Mouse (Mus musculus): ENCODE data around the gene Bsg. TPM values are rescaled to one million over a fixed set of nuclear protein-coding genes. Genes with fewer than 3 reads are reported as not detected.

Bsg gene
- polyA plus RNA-seq, 1 experiment from 2014 or later: 588 TPM

DNA sequence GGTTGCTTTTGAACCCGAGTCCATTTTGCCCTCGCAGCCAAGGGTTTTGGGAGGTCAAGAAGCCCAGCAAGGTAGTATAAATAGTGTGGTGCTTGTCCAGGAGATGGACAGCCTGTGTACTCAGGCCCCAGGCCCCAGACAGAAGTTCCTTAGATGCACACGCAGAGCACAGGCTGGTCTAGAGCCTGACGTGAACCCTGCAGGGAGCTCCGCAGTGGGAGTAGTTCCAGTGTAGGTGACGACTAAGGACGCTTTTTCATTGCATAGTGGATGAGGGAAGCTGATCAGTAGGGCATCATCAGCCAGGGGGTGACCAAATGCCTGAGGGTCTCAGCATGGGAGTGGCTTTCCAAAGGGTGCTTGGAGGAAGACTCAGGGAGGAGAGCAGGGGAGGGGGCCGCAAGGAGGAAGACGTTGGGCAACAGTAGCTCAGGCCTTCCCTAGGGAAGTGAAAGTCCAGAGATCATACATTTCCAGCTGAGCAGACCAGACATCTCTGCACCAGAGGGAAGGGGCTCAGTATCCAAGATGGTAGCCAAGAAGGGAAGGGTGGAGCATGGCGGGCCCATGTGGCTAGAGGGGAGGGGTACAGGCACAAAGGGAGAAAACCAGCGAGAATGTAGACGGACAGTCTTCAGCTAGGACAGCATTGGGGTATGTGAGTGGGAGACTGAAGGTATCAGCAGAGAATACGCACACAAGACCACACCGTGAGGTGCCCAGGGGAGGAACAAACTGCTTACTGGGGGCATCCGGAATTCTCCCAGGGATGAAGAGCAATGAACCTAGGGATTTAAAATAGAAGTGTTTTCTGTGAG, 34.0 kb upstream of the Bsg start:
- WGBS: 33% methylated on average over 15 of the region's 15 CpGs

DNA sequence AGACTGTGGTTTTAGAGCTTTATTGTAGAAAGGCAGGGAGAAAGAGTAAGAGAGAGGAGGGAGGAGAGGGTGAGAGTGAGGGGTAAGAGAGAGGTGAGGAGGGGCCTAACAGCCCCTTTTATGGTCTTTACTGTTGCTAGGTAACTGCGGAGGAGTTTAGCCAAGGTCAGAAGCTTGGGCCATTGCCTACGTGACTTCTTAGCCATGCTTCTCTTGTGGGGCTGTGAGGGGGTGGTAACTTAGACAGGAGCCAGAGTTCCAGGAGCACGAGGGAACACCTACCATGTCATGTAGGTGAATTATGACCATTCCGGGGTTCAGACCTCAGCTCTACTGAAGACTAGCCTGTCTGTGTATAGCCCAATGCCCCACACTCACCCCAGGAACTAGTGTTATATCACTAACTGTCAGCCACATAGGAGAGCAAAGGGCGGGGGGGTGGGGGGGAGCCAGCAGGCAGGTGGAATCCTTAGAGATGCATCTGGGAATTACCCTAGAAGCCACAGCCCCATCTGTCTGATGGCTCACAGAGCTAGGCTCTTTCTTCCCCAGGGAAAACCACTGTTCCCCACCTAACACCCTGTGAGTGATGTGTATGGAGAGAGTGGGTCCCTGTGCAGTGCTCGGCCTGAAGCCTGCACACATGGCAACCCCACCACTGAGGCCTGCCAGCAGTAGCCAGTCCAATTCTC, 32.7 kb upstream of the Bsg start:
- H3K27me3 ChIP-seq: no peaks in the 10 kb centered on the region
- no peak overlapping the region for H3K27ac ChIP-seq (replicated peaks)
- H3K4me2 ChIP-seq (replicated peaks): no peak overlapping the region
- H3K36me3 ChIP-seq: peaks cover 17% of the 10 kb centered on the region
- H3K4me1 ChIP-seq: peaks cover 21% of the 10 kb centered on the region
- ATAC-seq (ENCODE audit: low FRiP score, low read depth): no peak
- H3K9me3 ChIP-seq: no peaks in the 10 kb centered on the region
- WGBS: 66% methylated on average over 6 of the region's 6 CpGs
- peak overlapping the region; percentile 31; the same call in 1 of the 2 replicates for H3K9ac ChIP-seq (replicated peaks)
- H3K4me3 ChIP-seq: 0 out of 2 replicates have a peak overlapping the region, but pooled peaks have one; percentile 95

More for the DNA sequence above, 34.0 kb upstream of the Bsg start:
- Histone ChIP-seq H3K9ac (replicated peaks) (peak overlapping the region; percentile 84), H3K4me3 (peak overlapping the region; percentile 95), H3K4me1 (peaks cover 21% of the 10 kb centered on the region), H3K27me3 (no peaks in the 10 kb centered on the region), H3K4me2 (replicated peaks) (peak overlapping the region; percentile 89), H3K27ac (replicated peaks) (peak overlapping the region; percentile 97), H3K9me3 (no peaks in the 10 kb centered on the region), H3K36me3 (peaks cover 6% of the 10 kb centered on the region)
- ATAC-seq (ENCODE audit: low FRiP score, low read depth): peak; percentile 29; the same call in 1 of the 2 replicates

DNA sequence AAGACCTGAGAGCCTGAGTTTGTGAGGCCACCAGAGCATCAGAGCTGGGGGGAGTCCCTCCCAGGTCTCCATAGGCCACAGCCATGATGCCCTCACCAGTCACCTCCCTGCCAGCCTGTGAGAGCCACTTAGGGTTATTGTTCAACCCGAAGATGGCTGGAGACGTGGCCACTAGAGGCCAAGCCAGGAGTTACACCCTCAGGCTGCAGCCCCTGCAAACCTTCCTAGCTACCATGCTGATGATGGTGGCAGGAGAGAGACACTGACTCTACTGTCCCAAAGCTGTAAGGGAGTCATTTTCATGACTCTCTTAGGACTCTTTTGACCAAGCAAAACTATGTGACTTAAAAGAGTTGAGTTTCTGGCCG, 32.2 kb upstream of the Bsg start:
- H3K27ac ChIP-seq (replicated peaks): no peak overlapping the region
- no peaks in the 10 kb centered on the region for H3K27me3 ChIP-seq
- peaks cover 21% of the 10 kb centered on the region for H3K4me1 ChIP-seq
- no peak overlapping the region for H3K9ac ChIP-seq (replicated peaks)
- ATAC-seq (ENCODE audit: low FRiP score, low read depth): no peak
- H3K36me3 ChIP-seq: peaks cover 22% of the 10 kb centered on the region
- H3K4me3 ChIP-seq: no peak overlapping the region
- H3K4me2 ChIP-seq (replicated peaks): no peak overlapping the region
- no peaks in the 10 kb centered on the region for H3K9me3 ChIP-seq
- 58% methylated on average over 3 of the region's 3 CpGs for WGBS

DNA sequence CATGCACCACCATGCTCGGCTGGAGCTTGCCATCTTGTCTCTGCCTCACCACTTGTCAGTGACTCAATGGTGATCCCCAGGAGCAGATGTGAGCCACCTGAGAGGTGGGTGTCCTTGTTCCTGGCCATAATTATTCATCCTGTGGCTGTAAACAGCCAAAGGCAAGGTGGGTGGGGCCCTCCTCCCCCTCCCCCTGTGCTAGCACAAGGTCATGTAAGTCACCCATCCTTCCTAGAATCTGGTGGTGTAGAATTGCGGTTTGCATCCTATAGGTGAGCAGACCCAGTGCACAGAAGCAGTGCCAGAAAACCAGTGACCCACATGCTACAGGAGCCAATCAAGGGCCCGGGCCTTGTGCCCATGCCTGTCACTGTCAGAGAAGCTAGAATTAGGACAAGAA, 31.2 kb upstream of the Bsg start:
- ATAC-seq (ENCODE audit: low FRiP score, low read depth): no peak
- Histone ChIP-seq H3K4me1 (peaks cover 20% of the 10 kb centered on the region), H3K4me2 (replicated peaks) (no peak overlapping the region), H3K9me3 (no peaks in the 10 kb centered on the region), H3K9ac (replicated peaks) (no peak overlapping the region), H3K4me3 (no peak overlapping the region), H3K27me3 (no peaks in the 10 kb centered on the region), H3K27ac (replicated peaks) (no peak overlapping the region), H3K36me3 (peaks cover 22% of the 10 kb centered on the region)
- WGBS: 93% methylated on average over 3 of the region's 3 CpGs

DNA sequence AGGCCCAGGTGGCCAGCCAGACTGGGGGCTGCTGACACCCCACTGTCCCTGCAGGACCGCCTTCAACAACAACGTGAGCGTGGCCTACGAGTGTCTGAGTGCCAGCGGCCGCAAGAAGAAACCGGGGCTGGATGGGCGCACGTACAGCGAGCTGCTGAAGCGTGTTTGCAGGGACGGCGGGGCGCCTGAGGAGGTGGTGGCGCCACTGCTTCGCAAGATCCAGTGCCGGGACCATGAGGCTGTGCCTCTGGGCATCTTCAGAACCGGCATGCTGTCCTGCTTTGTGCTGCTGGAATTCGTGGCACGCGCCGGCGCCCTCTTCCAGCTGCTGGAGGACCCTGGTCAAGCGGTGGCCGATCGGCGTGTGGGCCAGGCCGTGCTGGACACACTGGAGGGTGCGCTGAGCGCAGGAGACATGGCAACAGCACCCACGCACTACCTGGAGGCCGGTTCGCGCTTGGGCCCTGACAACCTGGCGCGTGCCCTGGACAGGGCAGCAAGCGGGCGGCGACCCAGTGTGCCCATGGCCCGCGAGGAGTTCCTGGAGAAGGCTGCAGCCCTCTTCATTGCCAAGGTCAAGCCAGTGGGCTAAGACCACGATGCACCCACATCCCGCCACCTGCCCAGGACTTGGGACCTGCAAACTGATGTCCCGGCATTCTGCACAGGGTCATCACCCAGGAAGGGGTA, 28.8 kb upstream of the Bsg start:
- Histone ChIP-seq H3K27ac (replicated peaks) (no peak overlapping the region), H3K9me3 (no peaks in the 10 kb centered on the region), H3K4me2 (replicated peaks) (no peak overlapping the region), H3K27me3 (peaks cover 3% of the 10 kb centered on the region; the same call in 1 of the 2 replicates), H3K9ac (replicated peaks) (no peak overlapping the region), H3K4me1 (peaks cover 9% of the 10 kb centered on the region), H3K4me3 (0 out of 2 replicates have a peak overlapping the region, but pooled peaks have one; percentile 1), H3K36me3 (peaks cover 22% of the 10 kb centered on the region)
- WGBS: 55% methylated on average over 44 of the region's 44 CpGs
- no peak for ATAC-seq (ENCODE audit: low FRiP score, low read depth)

DNA sequence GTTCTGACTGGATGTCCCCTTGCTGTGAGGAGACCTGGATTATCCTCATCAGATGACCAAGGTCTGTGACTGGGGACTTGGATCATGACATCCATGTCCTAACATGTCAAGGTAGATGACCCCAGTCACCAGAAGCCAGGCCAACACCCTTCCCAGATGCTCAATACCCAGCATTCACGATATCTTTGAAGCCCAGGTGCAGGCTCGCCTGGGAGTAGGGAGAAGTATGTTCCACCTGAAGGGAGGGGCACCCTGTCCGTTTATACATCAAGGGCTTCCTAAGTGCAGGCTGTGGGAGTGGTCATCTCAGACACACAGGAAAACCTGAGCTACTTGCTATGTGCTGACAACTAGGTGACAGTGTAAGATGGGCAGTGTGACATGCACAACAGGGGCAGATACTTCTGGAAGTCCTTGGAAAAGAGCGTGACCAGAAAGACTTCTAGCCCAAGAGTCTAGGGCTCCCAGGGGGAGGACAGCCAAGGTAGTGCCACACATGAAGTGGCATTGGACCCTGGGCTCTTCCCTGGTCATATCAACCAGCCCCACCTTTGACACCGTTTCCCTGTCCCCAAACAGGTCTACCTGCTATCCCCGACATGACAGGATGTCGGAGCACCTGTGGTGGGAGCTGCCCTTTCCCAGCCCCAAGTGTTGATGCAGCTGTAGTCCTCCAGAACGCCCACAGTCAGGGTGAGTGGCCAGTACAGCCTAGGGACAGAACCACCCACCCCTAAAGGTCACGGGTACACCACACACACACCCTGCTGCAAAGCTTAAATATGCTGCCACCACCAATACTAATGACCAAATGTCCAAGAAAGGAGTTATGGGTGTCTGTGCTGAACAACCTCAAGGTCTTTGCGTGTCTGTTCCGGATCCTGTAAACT, 23.4 kb upstream of the Bsg start:
- 41% methylated on average over 11 of the region's 11 CpGs for WGBS
- peak; percentile 56 for ATAC-seq (ENCODE audit: low FRiP score, low read depth)
- peak overlapping the region; percentile 41; the same call in 1 of the 2 replicates for H3K9ac ChIP-seq (replicated peaks)
- H3K4me1 ChIP-seq: peaks cover 23% of the 10 kb centered on the region
- H3K27me3 ChIP-seq: peaks cover 3% of the 10 kb centered on the region; the same call in 1 of the 2 replicates
- peak overlapping the region; percentile 92 for H3K4me3 ChIP-seq
- no peaks in the 10 kb centered on the region for H3K9me3 ChIP-seq
- H3K36me3 ChIP-seq: peaks cover 29% of the 10 kb centered on the region
- H3K27ac ChIP-seq (replicated peaks): peak overlapping the region; percentile 83
- H3K4me2 ChIP-seq (replicated peaks): peak overlapping the region; percentile 83

DNA sequence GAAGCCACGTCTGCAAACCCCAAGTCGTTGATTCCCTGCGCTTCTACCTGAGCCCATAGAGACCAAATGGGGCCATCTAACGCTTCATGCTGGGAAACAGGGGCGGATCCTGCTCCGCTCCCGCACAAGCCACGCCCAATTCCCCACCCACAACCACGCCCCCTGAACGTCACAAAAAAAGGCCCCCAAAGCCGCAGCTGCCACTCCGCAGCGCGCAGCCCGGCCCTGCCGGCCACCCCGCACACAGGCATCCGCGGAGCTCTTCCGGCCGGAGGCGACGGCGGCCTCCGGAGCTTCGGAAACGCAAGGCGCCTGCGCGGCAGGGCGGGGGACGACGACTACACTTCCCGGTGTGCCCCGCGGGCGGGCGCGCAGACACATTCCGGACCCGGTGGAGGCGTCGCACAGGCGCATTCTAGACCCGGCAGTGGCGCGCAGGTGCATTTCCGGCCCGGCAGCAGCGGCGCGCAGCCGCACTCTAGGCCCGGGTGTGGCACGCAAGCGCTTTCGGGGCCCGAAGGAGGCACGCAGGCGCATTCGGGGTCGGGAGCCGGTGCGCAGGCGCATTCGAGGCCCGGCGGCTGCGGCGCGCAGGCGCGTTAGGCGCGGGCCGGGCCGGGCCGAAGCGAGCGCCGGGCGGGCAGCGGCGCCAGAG, 22.6 kb upstream of the Bsg start, which contains the start of gene Cdc34:
Cdc34 (plus strand) TSS at position 605 of the 655 bp plus-strand sequence.
- H3K36me3 ChIP-seq: peaks cover 30% of the 10 kb centered on the region
- ATAC-seq (ENCODE audit: low FRiP score, low read depth): peak; percentile 93

DNA sequence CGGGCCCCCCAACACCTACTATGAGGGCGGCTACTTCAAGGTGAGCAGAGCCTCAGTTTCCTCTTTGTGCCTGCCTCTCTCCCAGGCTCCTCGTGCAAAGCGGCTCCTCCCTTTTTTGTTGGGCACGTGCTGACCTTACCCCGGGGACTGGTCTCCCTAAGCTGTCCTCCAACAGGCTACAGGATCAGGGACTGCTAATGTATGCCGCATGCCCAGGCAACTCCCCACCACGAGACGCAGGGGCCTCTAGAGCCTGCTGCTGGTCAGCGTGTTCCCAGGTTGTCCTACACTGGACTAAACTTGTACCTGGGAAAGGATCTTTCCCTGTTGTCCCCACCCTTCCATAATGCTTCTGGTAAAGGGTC, 21.8 kb upstream of the Bsg start:
- Histone ChIP-seq H3K9me3 (no peaks in the 10 kb centered on the region), H3K27me3 (peaks cover 3% of the 10 kb centered on the region; the same call in 1 of the 2 replicates)
- 0% methylated on average over 10 of the region's 10 CpGs for WGBS

More for the DNA sequence above, 22.6 kb upstream of the Bsg start, which contains the start of gene Cdc34:
- peak within 1 kb of the TSS; percentile 83 for H3K27ac ChIP-seq (replicated peaks)
- under 1% methylated on average over 75 of the region's 84 CpGs for WGBS
- H3K9me3 ChIP-seq: no peaks in the 10 kb centered on the region
- H3K9ac ChIP-seq (replicated peaks): peak within 1 kb of the TSS; percentile 87
- peak within 1 kb of the TSS; percentile 83 for H3K4me2 ChIP-seq (replicated peaks)
- peak within 1 kb of the TSS; percentile 92 for H3K4me3 ChIP-seq
- peaks cover 23% of the 10 kb centered on the region for H3K4me1 ChIP-seq
- peaks cover 3% of the 10 kb centered on the region; the same call in 1 of the 2 replicates for H3K27me3 ChIP-seq

DNA sequence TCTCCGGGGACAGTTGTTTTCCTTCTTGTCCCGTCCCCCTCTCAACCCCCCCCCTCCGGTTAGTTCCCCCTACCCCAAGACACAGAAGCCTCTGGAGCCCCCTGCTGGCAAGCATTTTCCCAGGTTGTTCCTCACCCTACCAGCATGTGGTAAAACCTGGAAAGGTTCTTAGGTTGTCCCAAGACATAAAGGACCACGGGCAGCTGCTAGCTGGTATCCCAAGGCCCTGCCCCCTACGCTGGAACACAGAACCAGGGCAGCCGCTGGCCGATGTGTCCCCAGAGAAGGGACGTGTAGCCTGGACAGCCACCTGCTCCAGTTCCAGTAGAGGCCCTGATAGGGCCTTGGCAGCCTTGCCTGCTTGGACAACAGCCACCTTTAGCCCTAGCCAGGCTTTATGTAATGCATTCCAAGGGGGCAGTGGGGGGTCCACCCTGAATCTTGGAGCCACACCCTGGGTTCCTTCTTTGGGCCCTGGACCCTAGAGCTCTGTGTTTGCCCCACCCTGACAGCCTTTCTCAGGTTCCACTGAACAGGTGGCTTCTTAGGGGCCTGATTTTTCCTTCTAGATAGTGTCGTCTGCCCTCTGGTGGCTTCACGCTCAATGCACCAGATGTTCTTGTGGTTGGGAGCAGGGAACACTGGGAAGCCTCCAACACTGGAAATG, 21.2 kb upstream of the Bsg start:
- H3K4me3 ChIP-seq: peak overlapping the region; percentile 92
- H3K4me2 ChIP-seq (replicated peaks): peak overlapping the region; percentile 83
- H3K36me3 ChIP-seq: peaks cover 40% of the 10 kb centered on the region
- no peaks in the 10 kb centered on the region for H3K9me3 ChIP-seq
- H3K4me1 ChIP-seq: peaks cover 23% of the 10 kb centered on the region
- ATAC-seq (ENCODE audit: low FRiP score, low read depth): no peak
- H3K27me3 ChIP-seq: peaks cover 3% of the 10 kb centered on the region; the same call in 1 of the 2 replicates
- WGBS: 7% methylated on average over 10 of the region's 10 CpGs
- H3K9ac ChIP-seq (replicated peaks): peak overlapping the region; percentile 87
- H3K27ac ChIP-seq (replicated peaks): no peak overlapping the region

More for the DNA sequence above, 21.8 kb upstream of the Bsg start:
- H3K4me1 ChIP-seq: peaks cover 23% of the 10 kb centered on the region
- H3K4me2 ChIP-seq (replicated peaks): peak overlapping the region; percentile 83
- H3K36me3 ChIP-seq: peaks cover 35% of the 10 kb centered on the region
- ATAC-seq (ENCODE audit: low FRiP score, low read depth): peak; percentile 2
- peak overlapping the region; percentile 87 for H3K9ac ChIP-seq (replicated peaks)
- peak overlapping the region; percentile 83 for H3K27ac ChIP-seq (replicated peaks)
- peak overlapping the region; percentile 92 for H3K4me3 ChIP-seq
